Comparison of ENCODE assay signal across 8 mouse cellular contexts in the genomic region with DNA sequence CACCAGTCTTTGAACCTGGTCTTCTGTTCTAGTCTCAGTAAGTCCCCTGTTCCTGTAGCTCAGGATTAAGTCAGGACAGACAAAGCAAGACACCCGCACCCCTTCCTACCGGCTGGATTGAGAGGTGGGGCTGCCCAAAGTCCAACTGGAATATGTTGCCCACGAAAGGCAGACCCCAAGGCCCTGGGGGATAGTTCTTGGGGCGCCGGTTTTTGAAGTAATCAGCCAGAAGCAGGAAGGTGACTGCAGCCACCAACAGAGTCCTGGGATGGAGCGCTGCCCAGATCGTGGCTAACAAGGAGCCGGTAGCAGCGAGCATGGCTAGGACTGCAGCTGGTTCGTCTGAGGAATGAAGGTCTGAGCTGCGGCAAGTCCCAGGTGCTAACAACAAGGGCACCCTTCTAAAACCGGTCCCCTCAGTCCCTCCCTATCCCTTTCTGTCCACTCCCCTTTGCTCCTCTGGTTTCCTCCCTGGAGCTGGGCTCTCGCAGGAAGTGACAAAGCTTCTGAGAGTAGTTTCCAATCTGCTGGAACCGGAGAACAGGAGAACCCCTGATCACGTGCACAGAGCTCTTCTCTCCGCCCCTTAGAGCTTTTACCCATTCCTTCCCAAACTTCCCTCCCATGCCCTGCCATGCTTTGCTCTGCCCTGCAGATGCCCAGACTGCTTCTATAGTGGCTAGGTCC. TPM values are rescaled to one million over a fixed set of nuclear protein-coding genes. Genes with fewer than 3 reads are reported as not detected.
DNase-seq lines count a peak whose midpoint lies in the region; ATAC-seq and TF ChIP-seq lines count a peak whose summit lies in the region.

A gene (minus strand): TSS at position 529 of the 687 bp plus-strand sequence.

- no peak within 1 kb of the TSS for H3K27ac ChIP-seq in forebrain, embryonic 16.5 days (ENCODE audit: low read length)
- H3K27ac ChIP-seq in liver, embryonic 14.5 days = no peak within 1 kb of the TSS
- no peak within 1 kb of the TSS for H3K27ac ChIP-seq in neural tube, embryonic 11.5 days (ENCODE audit: low read depth, low read length)

- no peaks in the 10 kb centered on the region for H3K79me2 ChIP-seq in C2C12 (ENCODE audit: control insufficient read depth, insufficient read depth)

- H3ac ChIP-seq in C2C12 (ENCODE audit: control insufficient read depth, insufficient read length, low read depth) = no peak within 1 kb of the TSS

- no peaks in the 10 kb centered on the region for H3K9me3 ChIP-seq in forebrain, embryonic 16.5 days (ENCODE audit: control insufficient read depth, low read length)
- no peaks in the 10 kb centered on the region for H3K9me3 ChIP-seq in liver, embryonic 14.5 days (ENCODE audit: control insufficient read depth, low read length)
- H3K9me3 ChIP-seq in neural tube, embryonic 11.5 days (ENCODE audit: control insufficient read depth, low read length) = no peaks in the 10 kb centered on the region

- H3K27me3 ChIP-seq in C2C12 (ENCODE audit: control insufficient read depth, insufficient read depth, insufficient read length) = no peaks in the 10 kb centered on the region
- no peaks in the 10 kb centered on the region for H3K27me3 ChIP-seq in forebrain, embryonic 16.5 days (replicated peaks; ENCODE audit: control insufficient read depth, insufficient read depth, low read length)
- no peaks in the 10 kb centered on the region for H3K27me3 ChIP-seq in liver, embryonic 14.5 days (ENCODE audit: control insufficient read depth, insufficient read depth, low read length)
- no peaks in the 10 kb centered on the region for H3K27me3 ChIP-seq in neural tube, embryonic 11.5 days (ENCODE audit: control insufficient read depth, insufficient read depth, low read length)

- no peak for TF ChIP-seq EP300 in liver, embryonic 14.5 days (IDR thresholded peaks at IDR 0.05; ENCODE audit: low read depth)

- no peak for TF ChIP-seq CTCF in C2C12 (IDR thresholded peaks at IDR 0.05; ENCODE audit: control insufficient read depth, insufficient read depth, insufficient read length)
- no peak for TF ChIP-seq CTCF in liver, embryonic 14.5 days (IDR thresholded peaks at IDR 0.05; ENCODE audit: low read depth)

- H3K4me2 ChIP-seq in forebrain, embryonic 16.5 days (ENCODE audit: low read length) = peak within 1 kb of the TSS; percentile 69
- H3K4me2 ChIP-seq in liver, embryonic 14.5 days (ENCODE audit: low read depth) = peak within 1 kb of the TSS; percentile 46
- H3K4me2 ChIP-seq in neural tube, embryonic 11.5 days (ENCODE audit: low read depth) = peak within 1 kb of the TSS; percentile 65

- DNase-seq in cerebellum, adult 11-12 months = peak; percentile 3
- DNase-seq in heart, postnatal 10 days = peak; percentile 55 to 72
- DNase-seq in kidney, postnatal 36 days = peak; percentile 57
- peak in 1 of 3 experiments; percentile 4 for DNase-seq in liver, embryonic 14.5 days (ENCODE audit: low read depth in 3 of 3, low spot score in 3 of 3)
- peak; percentile 54 for DNase-seq in neural tube, embryonic 11.5 days (ENCODE audit: low spot score)
- peak; percentile 18 for DNase-seq in urinary bladder, postnatal 25 days (ENCODE audit: low spot score)

- no peaks in the 10 kb centered on the region for H3K79me3 ChIP-seq in C2C12 (ENCODE audit: low read depth)

- peak within 1 kb of the TSS; percentile 75 for H3K9ac ChIP-seq in forebrain, embryonic 16.5 days (replicated peaks; ENCODE audit: low read depth, low read length)
- 0 out of 2 replicates have a peak within 1 kb of the TSS, but pooled peaks have one; percentile 13 for H3K9ac ChIP-seq in liver, embryonic 14.5 days (replicated peaks)
- peak within 1 kb of the TSS; percentile 77 for H3K9ac ChIP-seq in neural tube, embryonic 11.5 days (ENCODE audit: low read length)

- peak; percentile 96 for ATAC-seq in forebrain, embryonic 16.5 days
- ATAC-seq in liver, embryonic 14.5 days (ENCODE audit: insufficient read depth) = peak; percentile 48
- peak; percentile 81 for ATAC-seq in neural tube, embryonic 11.5 days (ENCODE audit: insufficient read depth, low FRiP score, low TSS enrichment)

- WGBS in forebrain, embryonic 16.5 days = under 1% methylated on average over 16 of the region's 16 CpGs
- WGBS in liver, embryonic 14.5 days (ENCODE audit: insufficient replicate concordance) = 1% methylated on average over 15 of the region's 16 CpGs
- 5% methylated on average over 16 of the region's 16 CpGs for WGBS in neural tube, embryonic 11.5 days

- 0 out of 2 replicates have a peak, but pooled peaks cover 2% of the 10 kb centered on the region for H3K4me1 ChIP-seq in forebrain, embryonic 16.5 days (replicated peaks; ENCODE audit: control insufficient read depth, insufficient read depth, low read length)
- H3K4me1 ChIP-seq in liver, embryonic 14.5 days (replicated peaks; ENCODE audit: control insufficient read depth in 2 of 2, insufficient read depth in 2 of 2, low read length in 1 of 2) = no peaks in the 10 kb centered on the region
- no peaks in the 10 kb centered on the region for H3K4me1 ChIP-seq in neural tube, embryonic 11.5 days (ENCODE audit: control insufficient read depth, insufficient read depth, low read length)

- intact Hi-C loops in heart, postnatal 10 days (cut with DNase I) = no loop called here

- no peaks in the 10 kb centered on the region for H3K36me3 ChIP-seq in C2C12 (ENCODE audit: control insufficient read depth, insufficient read depth)
- no peaks in the 10 kb centered on the region for H3K36me3 ChIP-seq in forebrain, embryonic 16.5 days (ENCODE audit: control insufficient read depth, insufficient read depth)
- no peaks in the 10 kb centered on the region for H3K36me3 ChIP-seq in liver, embryonic 14.5 days (replicated peaks; ENCODE audit: control insufficient read depth, insufficient read depth, low read depth)
- H3K36me3 ChIP-seq in neural tube, embryonic 11.5 days (ENCODE audit: control insufficient read depth, insufficient read depth, low read length) = no peaks in the 10 kb centered on the region

- H3K4me3 ChIP-seq in C2C12 (ENCODE audit: insufficient read depth, poor library complexity, severe bottlenecking) = peak within 1 kb of the TSS; percentile 34
- H3K4me3 ChIP-seq in forebrain, embryonic 16.5 days (replicated peaks; ENCODE audit: low read length) = peak within 1 kb of the TSS; percentile 55
- H3K4me3 ChIP-seq in liver, embryonic 14.5 days (ENCODE audit: insufficient read depth in 1 of 2, low read depth in 2 of 2, low read length in 2 of 2) = peak within 1 kb of the TSS; percentile 41 to 50
- H3K4me3 ChIP-seq in neural tube, embryonic 11.5 days (ENCODE audit: low read depth, low read length) = peak within 1 kb of the TSS; percentile 44

TF ChIP-seq in C2C12, 6 proteins besides CTCF, POLR2A, EP300 and RAD21:
- TF ChIP-seq MYOD1 (IDR thresholded peaks at IDR 0.05; ENCODE audit: control insufficient read depth, insufficient read length, low read depth) (no peak), USF1 (IDR thresholded peaks at IDR 0.05; ENCODE audit: low read depth) (peak; percentile 93)
TF ChIP-seq in C2C12: peak in this region for 1.

RNA-seq across cellular contexts. Expression of the gene that starts here (rescaled TPM):
- 0.68 TPM for polyA plus RNA-seq in C2C12 (2012; fragmentation: generic; extraction: Trizol)
- polyA plus RNA-seq in forebrain, embryonic 16.5 days (2015; fragmentation: Nextera tagmentation; extraction: Ambion mirVana) = 4.6 and 4.8 TPM in 2 replicates
- 1 to 10 TPM; 4.3 to 4.8 TPM for total RNA-seq in heart, postnatal 10 days (2021)
- polyA plus RNA-seq in liver, embryonic 14.5 days (2012; rRNA removed) = 0.36 and 0.63 TPM in 2 replicates
- polyA plus RNA-seq in liver, embryonic 14.5 days (2014; fragmentation: Nextera tagmentation; extraction: Ambion mirVana) = 0.78 and 1.1 TPM in 2 replicates
- 4.9 and 5.3 TPM in 2 replicates for polyA plus RNA-seq in neural tube, embryonic 11.5 days (2014; fragmentation: Nextera tagmentation; extraction: Ambion mirVana)

Comparison
In these comparisons a context has a peak if more than half of its experiments do, and no peak if none do; other contexts are left out.
1. H3K9ac ChIP-seq: peak in every context shown above with its lines; median percentile 77 in neural tube, embryonic 11.5 days; 75 in forebrain, embryonic 16.5 days; 13 in liver, embryonic 14.5 days.